Mouse (Mus musculus): ENCODE results near the gene Acrbp. TPM values are rescaled to one million over a fixed set of nuclear protein-coding genes. Genes with fewer than 3 reads are reported as not detected.

Gene Acrbp
- polyA plus RNA-seq, 1 experiment, result 0.91 TPM

GRCm38 (mm10) chr6:125096597-125097345, 47.3 kb downstream of the Acrbp start:
- H3K79me3 ChIP-seq (ENCODE audit: low read depth), result peaks cover 47% of the 10 kb centered on the region
- peaks cover 33% of the 10 kb centered on the region for H3K36me3 ChIP-seq (ENCODE audit: control insufficient read depth, insufficient read depth)
- peaks cover 55% of the 10 kb centered on the region for H3K79me2 ChIP-seq (ENCODE audit: control insufficient read depth, insufficient read depth)
- H3K27me3 ChIP-seq (ENCODE audit: control insufficient read depth, insufficient read depth, insufficient read length), result no peaks in the 10 kb centered on the region
- H3ac ChIP-seq (ENCODE audit: control insufficient read depth, insufficient read length, low read depth), result peak overlapping the region; percentile 83
- peak overlapping the region; percentile 92 for H3K4me3 ChIP-seq (ENCODE audit: insufficient read depth, poor library complexity, severe bottlenecking)
- TF ChIP-seq MYOD1 (IDR thresholded peaks at IDR 0.05; ENCODE audit: control insufficient read depth, insufficient read length, low read depth) (no peak), FOSL1 (IDR thresholded peaks at IDR 0.05; ENCODE audit: insufficient read depth, low read length, poor library complexity, severe bottlenecking) (no peak), CTCF (IDR thresholded peaks at IDR 0.05; ENCODE audit: control insufficient read depth, insufficient read depth, insufficient read length) (no peak), MAX (IDR thresholded peaks at IDR 0.05) (no peak), USF1 (IDR thresholded peaks at IDR 0.05; ENCODE audit: low read depth) (no peak), CEBPB (IDR thresholded peaks at IDR 0.05; ENCODE audit: low read depth) (no peak), MYOG (IDR thresholded peaks at IDR 0.05; ENCODE audit: control insufficient read depth, extremely low read depth, insufficient read length) (no peak)

GRCm38 (mm10) chr6:125097346-125097689, 47.8 kb downstream of the Acrbp start:
- Histone ChIP-seq H3K4me3 (ENCODE audit: insufficient read depth, poor library complexity, severe bottlenecking) (peak overlapping the region; percentile 92), H3K79me2 (ENCODE audit: control insufficient read depth, insufficient read depth) (peaks cover 60% of the 10 kb centered on the region), H3K36me3 (ENCODE audit: control insufficient read depth, insufficient read depth) (peaks cover 38% of the 10 kb centered on the region), H3K27me3 (ENCODE audit: control insufficient read depth, insufficient read depth, insufficient read length) (no peaks in the 10 kb centered on the region), H3K79me3 (ENCODE audit: low read depth) (peaks cover 47% of the 10 kb centered on the region), H3ac (ENCODE audit: control insufficient read depth, insufficient read length, low read depth) (peak overlapping the region; percentile 83)
- TF ChIP-seq CEBPB (IDR thresholded peaks at IDR 0.05; ENCODE audit: low read depth) (no peak), CTCF (IDR thresholded peaks at IDR 0.05; ENCODE audit: control insufficient read depth, insufficient read depth, insufficient read length) (no peak), MAX (IDR thresholded peaks at IDR 0.05) (no peak), FOSL1 (IDR thresholded peaks at IDR 0.05; ENCODE audit: insufficient read depth, low read length, poor library complexity, severe bottlenecking) (no peak), MYOD1 (IDR thresholded peaks at IDR 0.05; ENCODE audit: control insufficient read depth, insufficient read length, low read depth) (no peak), USF1 (IDR thresholded peaks at IDR 0.05; ENCODE audit: low read depth) (no peak), MYOG (IDR thresholded peaks at IDR 0.05; ENCODE audit: control insufficient read depth, extremely low read depth, insufficient read length) (no peak)

GRCm38 (mm10) chr6:125097951-125098350, 48.5 kb downstream of the Acrbp start:
- Histone ChIP-seq H3K79me3 (ENCODE audit: low read depth) (peaks cover 47% of the 10 kb centered on the region), H3K27me3 (ENCODE audit: control insufficient read depth, insufficient read depth, insufficient read length) (no peaks in the 10 kb centered on the region), H3K36me3 (ENCODE audit: control insufficient read depth, insufficient read depth) (peaks cover 45% of the 10 kb centered on the region), H3ac (ENCODE audit: control insufficient read depth, insufficient read length, low read depth) (peak overlapping the region; percentile 83), H3K4me3 (ENCODE audit: insufficient read depth, poor library complexity, severe bottlenecking) (peak overlapping the region; percentile 92), H3K79me2 (ENCODE audit: control insufficient read depth, insufficient read depth) (peaks cover 67% of the 10 kb centered on the region)
- TF ChIP-seq CEBPB (IDR thresholded peaks at IDR 0.05; ENCODE audit: low read depth), result no peak
- no peak for TF ChIP-seq CTCF (IDR thresholded peaks at IDR 0.05; ENCODE audit: control insufficient read depth, insufficient read depth, insufficient read length)
- no peak for TF ChIP-seq MAX (IDR thresholded peaks at IDR 0.05)
- no peak for TF ChIP-seq MYOG (IDR thresholded peaks at IDR 0.05; ENCODE audit: control insufficient read depth, extremely low read depth, insufficient read length)
- TF ChIP-seq FOSL1 (IDR thresholded peaks at IDR 0.05; ENCODE audit: insufficient read depth, low read length, poor library complexity, severe bottlenecking), result no peak
- no peak for TF ChIP-seq USF1 (IDR thresholded peaks at IDR 0.05; ENCODE audit: low read depth)
- TF ChIP-seq MYOD1 (IDR thresholded peaks at IDR 0.05; ENCODE audit: control insufficient read depth, insufficient read length, low read depth), result no peak

GRCm38 (mm10) chr6:125098513-125098912, 49.0 kb downstream of the Acrbp start:
- H3K36me3 ChIP-seq (ENCODE audit: control insufficient read depth, insufficient read depth), result peaks cover 48% of the 10 kb centered on the region
- peak overlapping the region; percentile 36 for H3ac ChIP-seq (ENCODE audit: control insufficient read depth, insufficient read length, low read depth)
- peaks cover 70% of the 10 kb centered on the region for H3K79me2 ChIP-seq (ENCODE audit: control insufficient read depth, insufficient read depth)
- H3K4me3 ChIP-seq (ENCODE audit: insufficient read depth, poor library complexity, severe bottlenecking), result peak overlapping the region; percentile 92
- TF ChIP-seq MAX (IDR thresholded peaks at IDR 0.05) (no peak), CEBPB (IDR thresholded peaks at IDR 0.05; ENCODE audit: low read depth) (no peak), CTCF (IDR thresholded peaks at IDR 0.05; ENCODE audit: control insufficient read depth, insufficient read depth, insufficient read length) (no peak)
- H3K79me3 ChIP-seq (ENCODE audit: low read depth), result peaks cover 47% of the 10 kb centered on the region
- no peaks in the 10 kb centered on the region for H3K27me3 ChIP-seq (ENCODE audit: control insufficient read depth, insufficient read depth, insufficient read length)

GRCm38 (mm10) chr6:125099421-125099971, 50.0 kb downstream of the Acrbp start:
- peak overlapping the region; percentile 92 for H3K4me3 ChIP-seq (ENCODE audit: insufficient read depth, poor library complexity, severe bottlenecking)
- peaks cover 77% of the 10 kb centered on the region for H3K79me2 ChIP-seq (ENCODE audit: control insufficient read depth, insufficient read depth)
- peaks cover 56% of the 10 kb centered on the region for H3K36me3 ChIP-seq (ENCODE audit: control insufficient read depth, insufficient read depth)
- TF ChIP-seq USF1 (IDR thresholded peaks at IDR 0.05; ENCODE audit: low read depth) (no peak), MAX (IDR thresholded peaks at IDR 0.05) (no peak), CTCF (IDR thresholded peaks at IDR 0.05; ENCODE audit: control insufficient read depth, insufficient read depth, insufficient read length) (no peak), FOSL1 (IDR thresholded peaks at IDR 0.05; ENCODE audit: insufficient read depth, low read length, poor library complexity, severe bottlenecking) (no peak), MYOD1 (IDR thresholded peaks at IDR 0.05; ENCODE audit: control insufficient read depth, insufficient read length, low read depth) (peak; percentile 43)
- H3K27me3 ChIP-seq (ENCODE audit: control insufficient read depth, insufficient read depth, insufficient read length), result no peaks in the 10 kb centered on the region
- peak overlapping the region; percentile 46 for H3ac ChIP-seq (ENCODE audit: control insufficient read depth, insufficient read length, low read depth)
- H3K79me3 ChIP-seq (ENCODE audit: low read depth), result peaks cover 50% of the 10 kb centered on the region

Measured in C2C12 (cell line).